Mouse (Mus musculus) stomach, postnatal 0 days (tissue): ENCODE measurements at regions not wholly inside any gene's neighbourhood (a gene's known extent, or its start where the extent isn't known, plus 50 kb on each side); places are given as distances from the start of the nearest gene placed in this dataset.

ENCODE experiments used
- CTCF ChIP-seq: IDR thresholded peaks from 2 replicates; pipeline ENCODE4 v1.5.1; 2016; ENCODE audit warnings: antibody characterized with exemption, low read depth, mild to moderate bottlenecking, moderate library complexity
- EP300 ChIP-seq: optimal IDR thresholded peaks from 2 replicates; pipeline ENCODE3; 2016; ENCODE audit warnings: antibody characterized with exemption

- TF ChIP-seq CTCF (no peak), EP300 (no peak)
Measured at GRCm38 (mm10) chr8:9051699-9052098, 361.4 kb upstream of the Arglu1 start.
